Mouse (Mus musculus): ENCODE data around the gene Gjd3. TPM values are rescaled to one million over a fixed set of nuclear protein-coding genes. Genes with fewer than 3 reads are reported as not detected.

Gjd3 gene
- total and polyA plus RNA-seq, 2 experiments from 2014 or later: 1.4 to 2.7 TPM

- 63% methylated on average over 2 of the region's 2 CpGs for WGBS
- H3K27ac ChIP-seq (ENCODE audit: low read depth, low read length): no peak overlapping the region
- ATAC-seq: no peak
These were observed 30.1 kb downstream of the Gjd3 start for GRCm38 (mm10) chr11:98952736-98953135.

GRCm38 (mm10) chr11:98952111-98952510 is 30.7 kb downstream of the Gjd3 start:
- no peak for ATAC-seq
- 100% methylated on average over 1 of the region's 1 CpGs for WGBS

More at GRCm38 (mm10) chr11:98952736-98953135, 30.1 kb downstream of the Gjd3 start:
- no peak overlapping the region for H3K4me3 ChIP-seq (ENCODE audit: low read depth, low read length)
- no peak for TF ChIP-seq CTCF (IDR thresholded peaks at IDR 0.05; ENCODE audit: low read depth)
- no peaks in the 10 kb centered on the region for H3K9me3 ChIP-seq (ENCODE audit: low read length)
- no peak overlapping the region for H3K9ac ChIP-seq
- DNase-seq: no peak
- 0 out of 2 replicates have a peak, but pooled peaks cover 3% of the 10 kb centered on the region for H3K36me3 ChIP-seq (ENCODE audit: insufficient read depth)
- H3K4me1 ChIP-seq (ENCODE audit: insufficient read depth): peaks cover 16% of the 10 kb centered on the region; the same call in 1 of the 2 replicates
- no peak overlapping the region for H3K4me2 ChIP-seq (ENCODE audit: low read depth)
- no peaks in the 10 kb centered on the region for H3K27me3 ChIP-seq (ENCODE audit: insufficient read depth, low read length)

GRCm38 (mm10) chr11:98951026-98951906 is 31.6 kb downstream of the Gjd3 start:
- H3K4me1 ChIP-seq (ENCODE audit: insufficient read depth): peaks cover 16% of the 10 kb centered on the region; the same call in 1 of the 2 replicates
- no peak overlapping the region for H3K4me2 ChIP-seq (ENCODE audit: low read depth)
- no peaks in the 10 kb centered on the region for H3K27me3 ChIP-seq (ENCODE audit: insufficient read depth, low read length)
- H3K4me3 ChIP-seq (ENCODE audit: low read depth, low read length): no peak overlapping the region
- H3K27ac ChIP-seq (ENCODE audit: low read depth, low read length): peak overlapping the region; percentile 66
- no peak overlapping the region for H3K9ac ChIP-seq
- 29% methylated on average over 16 of the region's 16 CpGs for whole genome bisulfite sequencing
- H3K36me3 ChIP-seq (ENCODE audit: insufficient read depth): 0 out of 2 replicates have a peak, but pooled peaks cover 3% of the 10 kb centered on the region
- peak; percentile 80 for ATAC-seq
- DNase-seq: peak; percentile 78
- H3K9me3 ChIP-seq (ENCODE audit: low read length): no peaks in the 10 kb centered on the region
- TF ChIP-seq CTCF (IDR thresholded peaks at IDR 0.05; ENCODE audit: low read depth): no peak

More at GRCm38 (mm10) chr11:98952111-98952510, 30.7 kb downstream of the Gjd3 start:
- no peak overlapping the region for H3K27ac ChIP-seq (ENCODE audit: low read depth, low read length)
- no peak overlapping the region for H3K4me2 ChIP-seq (ENCODE audit: low read depth)
- H3K36me3 ChIP-seq (ENCODE audit: insufficient read depth): 0 out of 2 replicates have a peak, but pooled peaks cover 3% of the 10 kb centered on the region
- no peak overlapping the region for H3K4me3 ChIP-seq (ENCODE audit: low read depth, low read length)
- no peaks in the 10 kb centered on the region for H3K27me3 ChIP-seq (ENCODE audit: insufficient read depth, low read length)
- TF ChIP-seq CTCF (IDR thresholded peaks at IDR 0.05; ENCODE audit: low read depth): no peak
- no peaks in the 10 kb centered on the region for H3K9me3 ChIP-seq (ENCODE audit: low read length)
- peaks cover 16% of the 10 kb centered on the region; the same call in 1 of the 2 replicates for H3K4me1 ChIP-seq (ENCODE audit: insufficient read depth)
- no peak for DNase-seq
- no peak overlapping the region for H3K9ac ChIP-seq

GRCm38 (mm10) chr11:98950484-98950883 is 32.3 kb downstream of the Gjd3 start:
- H3K36me3 ChIP-seq (ENCODE audit: insufficient read depth): 0 out of 2 replicates have a peak, but pooled peaks cover 3% of the 10 kb centered on the region
- ATAC-seq (no peak), DNase-seq (no peak)
- peaks cover 16% of the 10 kb centered on the region; the same call in 1 of the 2 replicates for H3K4me1 ChIP-seq (ENCODE audit: insufficient read depth)
- H3K27me3 ChIP-seq (ENCODE audit: insufficient read depth, low read length): no peaks in the 10 kb centered on the region
- 87% methylated on average over 9 of the region's 9 CpGs for WGBS
- no peak overlapping the region for H3K4me2 ChIP-seq (ENCODE audit: low read depth)
- H3K27ac ChIP-seq (ENCODE audit: low read depth, low read length): no peak overlapping the region
- H3K9ac ChIP-seq: no peak overlapping the region
- no peaks in the 10 kb centered on the region for H3K9me3 ChIP-seq (ENCODE audit: low read length)
- TF ChIP-seq CTCF (IDR thresholded peaks at IDR 0.05; ENCODE audit: low read depth): no peak
- no peak overlapping the region for H3K4me3 ChIP-seq (ENCODE audit: low read depth, low read length)

GRCm38 (mm10) chr11:98949958-98950460 is 32.8 kb downstream of the Gjd3 start:
- Histone ChIP-seq H3K36me3 (ENCODE audit: insufficient read depth) (0 out of 2 replicates have a peak, but pooled peaks cover 3% of the 10 kb centered on the region), H3K9me3 (ENCODE audit: low read length) (no peaks in the 10 kb centered on the region), H3K27ac (ENCODE audit: low read depth, low read length) (no peak overlapping the region), H3K4me2 (ENCODE audit: low read depth) (no peak overlapping the region), H3K9ac (no peak overlapping the region), H3K4me1 (ENCODE audit: insufficient read depth) (peaks cover 13% of the 10 kb centered on the region; the same call in 1 of the 2 replicates), H3K4me3 (ENCODE audit: low read depth, low read length) (no peak overlapping the region), H3K27me3 (ENCODE audit: insufficient read depth, low read length) (no peaks in the 10 kb centered on the region)
- 76% methylated on average over 7 of the region's 7 CpGs for WGBS
- no peak for TF ChIP-seq CTCF (IDR thresholded peaks at IDR 0.05; ENCODE audit: low read depth)
- ATAC-seq: no peak
- no peak for DNase-seq

- Histone ChIP-seq H3K9me3 (ENCODE audit: low read length) (no peaks in the 10 kb centered on the region), H3K4me3 (ENCODE audit: low read depth, low read length) (no peak overlapping the region), H3K27ac (ENCODE audit: low read depth, low read length) (no peak overlapping the region), H3K27me3 (ENCODE audit: insufficient read depth, low read length) (no peaks in the 10 kb centered on the region), H3K9ac (no peak overlapping the region), H3K4me2 (ENCODE audit: low read depth) (no peak overlapping the region), H3K36me3 (ENCODE audit: insufficient read depth) (0 out of 2 replicates have a peak, but pooled peaks cover 3% of the 10 kb centered on the region), H3K4me1 (ENCODE audit: insufficient read depth) (peaks cover 6% of the 10 kb centered on the region; the same call in 1 of the 2 replicates)
- no peak for DNase-seq
- no peak for ATAC-seq
- 76% methylated on average over 12 of the region's 12 CpGs for WGBS
- no peak for TF ChIP-seq CTCF (IDR thresholded peaks at IDR 0.05; ENCODE audit: low read depth)
These were observed 33.4 kb downstream of the Gjd3 start for GRCm38 (mm10) chr11:98949242-98949957.

Data from forebrain, postnatal 0 days (tissue).